Mouse (Mus musculus): ENCODE results near the gene Olfr1416.

Olfr1416 gene

DNA sequence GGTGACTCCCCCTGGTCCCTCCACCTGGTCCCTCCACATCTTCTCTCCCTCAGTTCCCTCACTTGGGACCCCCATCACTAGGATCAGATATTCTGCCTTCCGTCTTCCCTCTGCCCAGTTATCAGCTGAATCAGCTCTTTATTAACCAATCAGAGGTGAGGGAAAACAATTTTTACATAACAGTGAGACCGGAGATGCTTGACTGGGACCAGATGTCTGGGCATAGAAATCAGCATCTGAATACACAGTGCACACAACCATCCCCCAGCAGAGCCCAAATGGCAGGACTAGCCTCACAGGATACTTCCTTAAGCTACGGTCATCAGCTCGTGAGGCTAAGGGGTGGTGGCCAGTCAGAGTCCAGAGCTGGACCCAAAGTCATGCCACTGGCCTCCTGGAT, 52.8 kb downstream of the Olfr1416 start:
- no peak for DNase-seq (ENCODE audit: low read depth, low spot score)

- no peak for DNase-seq (ENCODE audit: low read depth, low spot score)
These were observed 53.5 kb downstream of the Olfr1416 start for GRCm38 (mm10) chr1:92431420-92431819.

DNA sequence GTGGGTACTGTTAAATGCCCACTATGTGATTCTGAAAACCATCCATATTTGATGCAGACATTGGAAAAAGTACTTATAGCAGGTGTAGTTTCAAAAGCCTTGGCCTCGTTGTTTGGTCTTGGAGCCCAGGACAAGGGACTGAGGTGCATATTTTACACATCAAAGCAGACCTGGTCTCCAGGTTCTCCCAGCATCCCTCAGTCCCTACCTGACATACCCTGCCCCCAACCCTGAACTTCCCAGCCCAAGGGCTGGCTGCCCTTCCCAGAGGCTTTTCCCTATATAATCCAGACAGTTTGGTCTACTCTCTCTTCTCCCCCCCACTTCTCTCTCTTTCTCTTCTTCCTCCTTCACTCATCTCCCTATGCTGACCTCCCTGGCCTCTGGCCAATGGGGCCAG, 53.9 kb downstream of the Olfr1416 start:
- DNase-seq (ENCODE audit: low read depth, low spot score): no peak
